Mouse (Mus musculus): ENCODE data around the gene Mgat3. TPM values are rescaled to one million over a fixed set of nuclear protein-coding genes. Genes with fewer than 3 reads are reported as not detected.
A peak's percentile ranks its signal among the peaks of the same experiment; 100 is the strongest.

The Mgat3 gene
- polyA plus RNA-seq, 1 experiment from 2014 or later, result 7.3 TPM

GRCm38 (mm10) chr15:80162401-80162964, 11.0 kb upstream of the Mgat3 start:
- 86% methylated on average over 4 of the region's 4 CpGs for WGBS

GRCm38 (mm10) chr15:80163274-80163673, 10.2 kb upstream of the Mgat3 start:
- H3K27ac ChIP-seq (replicated peaks; ENCODE audit: low read depth, low read length), result no peak overlapping the region
- no peak overlapping the region for H3K4me2 ChIP-seq (ENCODE audit: low read depth, low read length)
- H3K36me3 ChIP-seq (ENCODE audit: control insufficient read depth, insufficient read depth, low read length), result peaks cover 41% of the 10 kb centered on the region
- no peak for DNase-seq (ENCODE audit: low spot score)
- H3K4me3 ChIP-seq (ENCODE audit: low read depth, low read length), result no peak overlapping the region
- H3K4me1 ChIP-seq (ENCODE audit: control insufficient read depth, insufficient read depth, low read length), result peaks cover 11% of the 10 kb centered on the region
- no peak overlapping the region for H3K9ac ChIP-seq (ENCODE audit: low read depth, low read length)
- H3K9me3 ChIP-seq (ENCODE audit: control insufficient read depth, low read length), result no peaks in the 10 kb centered on the region
- no peaks in the 10 kb centered on the region for H3K27me3 ChIP-seq (replicated peaks; ENCODE audit: control insufficient read depth, insufficient read depth, low read length)
- 76% methylated on average over 11 of the region's 11 CpGs for whole genome bisulfite sequencing
- no peak for ATAC-seq (ENCODE audit: low read depth)

More at GRCm38 (mm10) chr15:80162401-80162964, 11.0 kb upstream of the Mgat3 start:
- H3K27me3 ChIP-seq (replicated peaks; ENCODE audit: control insufficient read depth, insufficient read depth, low read length), result no peaks in the 10 kb centered on the region
- DNase-seq (ENCODE audit: low spot score), result no peak
- no peak overlapping the region for H3K9ac ChIP-seq (ENCODE audit: low read depth, low read length)
- no peak for ATAC-seq (ENCODE audit: low read depth)
- no peak overlapping the region for H3K4me2 ChIP-seq (ENCODE audit: low read depth, low read length)
- H3K9me3 ChIP-seq (ENCODE audit: control insufficient read depth, low read length), result no peaks in the 10 kb centered on the region
- H3K27ac ChIP-seq (replicated peaks; ENCODE audit: low read depth, low read length), result no peak overlapping the region
- H3K4me3 ChIP-seq (ENCODE audit: low read depth, low read length), result no peak overlapping the region
- peaks cover 49% of the 10 kb centered on the region for H3K36me3 ChIP-seq (ENCODE audit: control insufficient read depth, insufficient read depth, low read length)
- peaks cover 11% of the 10 kb centered on the region for H3K4me1 ChIP-seq (ENCODE audit: control insufficient read depth, insufficient read depth, low read length)

GRCm38 (mm10) chr15:80163716-80164115, 9.8 kb upstream of the Mgat3 start:
- Histone ChIP-seq H3K4me1 (ENCODE audit: control insufficient read depth, insufficient read depth, low read length) (peaks cover 11% of the 10 kb centered on the region), H3K9ac (ENCODE audit: low read depth, low read length) (no peak overlapping the region), H3K4me3 (ENCODE audit: low read depth, low read length) (no peak overlapping the region), H3K4me2 (ENCODE audit: low read depth, low read length) (no peak overlapping the region), H3K36me3 (ENCODE audit: control insufficient read depth, insufficient read depth, low read length) (peaks cover 37% of the 10 kb centered on the region), H3K27me3 (replicated peaks; ENCODE audit: control insufficient read depth, insufficient read depth, low read length) (no peaks in the 10 kb centered on the region), H3K9me3 (ENCODE audit: control insufficient read depth, low read length) (no peaks in the 10 kb centered on the region), H3K27ac (replicated peaks; ENCODE audit: low read depth, low read length) (no peak overlapping the region)
- DNase-seq (ENCODE audit: low spot score), result no peak
- 83% methylated on average over 4 of the region's 4 CpGs for WGBS
- no peak for ATAC-seq (ENCODE audit: low read depth)

- Histone ChIP-seq H3K4me1 (ENCODE audit: control insufficient read depth, insufficient read depth, low read length) (no peaks in the 10 kb centered on the region; the same call in 1 of the 2 replicates), H3K36me3 (ENCODE audit: control insufficient read depth, insufficient read depth, low read length) (peaks cover 22% of the 10 kb centered on the region), H3K27ac (replicated peaks; ENCODE audit: low read depth, low read length) (no peak overlapping the region), H3K4me2 (ENCODE audit: low read depth, low read length) (no peak overlapping the region), H3K4me3 (ENCODE audit: low read depth, low read length) (no peak overlapping the region), H3K27me3 (replicated peaks; ENCODE audit: control insufficient read depth, insufficient read depth, low read length) (no peaks in the 10 kb centered on the region), H3K9ac (ENCODE audit: low read depth, low read length) (no peak overlapping the region), H3K9me3 (ENCODE audit: control insufficient read depth, low read length) (no peaks in the 10 kb centered on the region)
- no peak for DNase-seq (ENCODE audit: low spot score)
- no peak for ATAC-seq (ENCODE audit: low read depth)
- 50% methylated on average over 5 of the region's 5 CpGs for WGBS
These were observed 8.1 kb upstream of the Mgat3 start for GRCm38 (mm10) chr15:80165396-80165795.

- ATAC-seq (ENCODE audit: low read depth) (no peak), DNase-seq (ENCODE audit: low spot score) (no peak)
- WGBS, result 85% methylated on average over 1 of the region's 1 CpGs
- Histone ChIP-seq H3K4me1 (ENCODE audit: control insufficient read depth, insufficient read depth, low read length) (peaks cover 10% of the 10 kb centered on the region), H3K4me3 (ENCODE audit: low read depth, low read length) (no peak overlapping the region), H3K27me3 (replicated peaks; ENCODE audit: control insufficient read depth, insufficient read depth, low read length) (no peaks in the 10 kb centered on the region), H3K4me2 (ENCODE audit: low read depth, low read length) (no peak overlapping the region), H3K9me3 (ENCODE audit: control insufficient read depth, low read length) (no peaks in the 10 kb centered on the region), H3K36me3 (ENCODE audit: control insufficient read depth, insufficient read depth, low read length) (no peaks in the 10 kb centered on the region), H3K27ac (replicated peaks; ENCODE audit: low read depth, low read length) (no peak overlapping the region), H3K9ac (ENCODE audit: low read depth, low read length) (no peak overlapping the region)
These were observed 4.0 kb upstream of the Mgat3 start for GRCm38 (mm10) chr15:80169484-80169883.

- Histone ChIP-seq H3K27me3 (replicated peaks; ENCODE audit: control insufficient read depth, insufficient read depth, low read length) (no peaks in the 10 kb centered on the region), H3K36me3 (ENCODE audit: control insufficient read depth, insufficient read depth, low read length) (no peaks in the 10 kb centered on the region), H3K27ac (replicated peaks; ENCODE audit: low read depth, low read length) (no peak overlapping the region), H3K4me2 (ENCODE audit: low read depth, low read length) (no peak overlapping the region), H3K4me1 (ENCODE audit: control insufficient read depth, insufficient read depth, low read length) (peaks cover 18% of the 10 kb centered on the region), H3K4me3 (ENCODE audit: low read depth, low read length) (no peak overlapping the region), H3K9me3 (ENCODE audit: control insufficient read depth, low read length) (no peaks in the 10 kb centered on the region), H3K9ac (ENCODE audit: low read depth, low read length) (no peak overlapping the region)
- ATAC-seq (ENCODE audit: low read depth) (no peak), DNase-seq (ENCODE audit: low spot score) (no peak)
- whole genome bisulfite sequencing, result 46% methylated on average over 4 of the region's 4 CpGs
These were observed 3.2 kb upstream of the Mgat3 start for GRCm38 (mm10) chr15:80170357-80170756.

GRCm38 (mm10) chr15:80171286-80171685, 2.2 kb upstream of the Mgat3 start:
- Histone ChIP-seq H3K4me1 (ENCODE audit: control insufficient read depth, insufficient read depth, low read length) (peaks cover 22% of the 10 kb centered on the region), H3K9ac (ENCODE audit: low read depth, low read length) (0 out of 2 replicates have a peak overlapping the region, but pooled peaks have one; percentile 1), H3K36me3 (ENCODE audit: control insufficient read depth, insufficient read depth, low read length) (no peaks in the 10 kb centered on the region), H3K9me3 (ENCODE audit: control insufficient read depth, low read length) (no peaks in the 10 kb centered on the region), H3K4me2 (ENCODE audit: low read depth, low read length) (peak overlapping the region; percentile 10; the same call in 1 of the 2 replicates), H3K27me3 (replicated peaks; ENCODE audit: control insufficient read depth, insufficient read depth, low read length) (no peaks in the 10 kb centered on the region), H3K27ac (replicated peaks; ENCODE audit: low read depth, low read length) (no peak overlapping the region; the same call in 1 of the 2 replicates), H3K4me3 (ENCODE audit: low read depth, low read length) (no peak overlapping the region)
- ATAC-seq (ENCODE audit: low read depth), result no peak
- DNase-seq (ENCODE audit: low spot score), result peak; percentile 65
- 5% methylated on average over 8 of the region's 8 CpGs for WGBS

- Histone ChIP-seq H3K4me3 (ENCODE audit: low read depth, low read length) (no peak overlapping the region), H3K36me3 (ENCODE audit: control insufficient read depth, insufficient read depth, low read length) (no peaks in the 10 kb centered on the region), H3K4me1 (ENCODE audit: control insufficient read depth, insufficient read depth, low read length) (peaks cover 22% of the 10 kb centered on the region), H3K4me2 (ENCODE audit: low read depth, low read length) (peak overlapping the region; percentile 10; the same call in 1 of the 2 replicates), H3K9me3 (ENCODE audit: control insufficient read depth, low read length) (no peaks in the 10 kb centered on the region), H3K9ac (ENCODE audit: low read depth, low read length) (0 out of 2 replicates have a peak overlapping the region, but pooled peaks have one; percentile 1), H3K27me3 (replicated peaks; ENCODE audit: control insufficient read depth, insufficient read depth, low read length) (no peaks in the 10 kb centered on the region), H3K27ac (replicated peaks; ENCODE audit: low read depth, low read length) (no peak overlapping the region)
- WGBS, result 19% methylated on average over 6 of the region's 6 CpGs
- ATAC-seq (ENCODE audit: low read depth), result no peak
- no peak for DNase-seq (ENCODE audit: low spot score)
These were observed 1.7 kb upstream of the Mgat3 start for GRCm38 (mm10) chr15:80171791-80172190.
